Mouse (Mus musculus): ENCODE data around the gene Galns. TPM values are rescaled to one million over a fixed set of nuclear protein-coding genes. Genes with fewer than 3 reads are reported as not detected.

Gene Galns
- 14.3 and 14.5 TPM in 2 replicates for polyA plus RNA-seq (2015; fragmentation: Nextera tagmentation; extraction: Ambion mirVana)

DNA sequence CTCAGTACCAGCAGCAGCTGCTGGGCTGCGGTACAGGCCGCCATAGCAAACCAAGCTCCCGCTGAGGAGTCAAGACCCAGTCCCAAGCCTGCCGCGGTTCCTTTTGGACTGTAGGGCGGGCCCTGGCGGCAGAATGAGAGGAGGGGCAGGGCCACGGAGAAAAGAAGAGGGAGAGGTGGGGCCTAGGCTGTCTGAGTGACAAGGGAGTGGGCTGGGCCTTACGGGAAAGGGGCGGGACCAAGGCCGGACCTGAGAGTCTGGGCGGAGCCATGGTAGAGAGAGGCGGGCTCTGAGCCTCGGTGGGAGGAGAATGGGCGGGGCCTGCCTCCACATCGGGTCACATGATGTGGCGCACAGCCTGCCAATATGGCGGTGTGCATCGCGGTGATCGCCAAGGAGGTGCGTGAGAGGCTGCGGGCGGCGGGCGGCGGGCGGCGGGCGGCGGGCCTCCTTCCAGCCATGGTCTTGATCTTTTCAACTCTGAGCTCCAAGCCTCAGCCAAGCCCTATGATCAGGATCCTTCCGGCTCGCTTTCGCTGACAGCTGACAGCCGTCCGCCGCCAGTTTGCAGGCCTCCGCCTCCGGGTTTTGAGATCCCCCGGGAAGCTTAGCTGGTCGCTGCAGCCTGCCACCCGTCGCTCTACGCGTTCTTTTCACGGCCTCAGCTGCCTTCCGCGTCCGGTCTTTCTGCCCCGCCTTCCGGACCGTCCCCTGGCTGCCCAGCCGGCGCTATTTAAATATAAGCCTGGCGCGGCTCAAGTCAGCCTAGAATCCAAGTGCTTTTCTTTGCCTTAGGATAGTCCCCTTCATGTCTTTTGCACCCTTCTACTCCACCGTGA lies at the start of gene Galns, which contains the start of gene Trappc2l:
Galns (minus strand) TSS at position 169 of the 839 bp plus-strand sequence.
Trappc2l (plus strand) TSS at position 346 of the 839 bp plus-strand sequence.
- Histone ChIP-seq H3K27me3 (replicated peaks; ENCODE audit: insufficient read depth, low read length) (no peaks in the 10 kb centered on the region), H3K9me3 (ENCODE audit: low read length) (no peaks in the 10 kb centered on the region), H3K4me1 (ENCODE audit: insufficient read depth, low read depth, low read length) (peaks cover 11% of the 10 kb centered on the region), H3K4me2 (replicated peaks; ENCODE audit: low read depth, low read length) (peak within 1 kb of the TSS; percentile 92), H3K9ac (replicated peaks; ENCODE audit: low read depth) (peak within 1 kb of the TSS; percentile 35), H3K36me3 (ENCODE audit: insufficient read depth, low read length) (0 out of 2 replicates have a peak, but pooled peaks cover 5% of the 10 kb centered on the region), H3K4me3 (ENCODE audit: low read depth, low read length) (peak within 1 kb of the TSS; percentile 55), H3K27ac (ENCODE audit: low read length) (peak within 1 kb of the TSS; percentile 90)
- under 1% methylated on average over 38 of the region's 57 CpGs for WGBS
- DNase-seq (ENCODE audit: low spot score) = peak; percentile 100
- peak; percentile 66 for TF ChIP-seq CTCF (IDR thresholded peaks at IDR 0.05)
- no peak for TF ChIP-seq EP300 (IDR thresholded peaks at IDR 0.05)
- ATAC-seq = peak; percentile 98

- DNase-seq (ENCODE audit: low spot score) = no peak
- H3K27me3 ChIP-seq (replicated peaks; ENCODE audit: insufficient read depth, low read length) = no peaks in the 10 kb centered on the region
- ATAC-seq = no peak
- no peak overlapping the region for H3K4me2 ChIP-seq (replicated peaks; ENCODE audit: low read depth, low read length)
- H3K9ac ChIP-seq (replicated peaks; ENCODE audit: low read depth) = no peak overlapping the region
- TF ChIP-seq EP300 (IDR thresholded peaks at IDR 0.05) = no peak
- TF ChIP-seq CTCF (IDR thresholded peaks at IDR 0.05) = peak; percentile 62
- WGBS = 71% methylated on average over 2 of the region's 2 CpGs
- no peaks in the 10 kb centered on the region for H3K9me3 ChIP-seq (ENCODE audit: low read length)
- H3K27ac ChIP-seq (ENCODE audit: low read length) = no peak overlapping the region
- no peak overlapping the region for H3K4me3 ChIP-seq (ENCODE audit: low read depth, low read length)
- peaks cover 33% of the 10 kb centered on the region; the same call in 1 of the 2 replicates for H3K4me1 ChIP-seq (ENCODE audit: insufficient read depth, low read depth, low read length)
- H3K36me3 ChIP-seq (ENCODE audit: insufficient read depth, low read length) = no peaks in the 10 kb centered on the region
These were observed 48.8 kb upstream of the Galns start for GRCm38 (mm10) chr8:122660022-122660421.

DNA sequence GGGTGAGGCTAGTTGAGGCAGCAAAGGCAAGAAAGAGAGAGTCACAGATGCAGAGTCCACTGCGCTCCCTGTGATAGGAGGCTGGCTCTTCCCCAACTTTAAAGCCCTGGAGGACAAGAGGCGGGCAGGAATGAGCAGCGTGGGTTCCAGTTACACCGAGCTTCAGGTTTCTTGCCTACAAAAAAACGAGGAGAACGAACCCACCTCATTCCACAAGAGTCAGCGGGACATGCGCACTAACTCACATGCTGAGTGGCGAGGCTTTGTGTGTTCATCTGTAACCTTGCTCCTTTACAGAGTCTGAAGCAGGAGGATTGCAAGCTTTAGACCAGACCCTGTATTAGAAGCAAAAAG lies 47.5 kb upstream of the Galns start:
- Histone ChIP-seq H3K4me2 (replicated peaks; ENCODE audit: low read depth, low read length) (no peak overlapping the region), H3K27me3 (replicated peaks; ENCODE audit: insufficient read depth, low read length) (no peaks in the 10 kb centered on the region), H3K4me1 (ENCODE audit: insufficient read depth, low read depth, low read length) (peaks cover 36% of the 10 kb centered on the region; the same call in 1 of the 2 replicates), H3K36me3 (ENCODE audit: insufficient read depth, low read length) (no peaks in the 10 kb centered on the region), H3K27ac (ENCODE audit: low read length) (no peak overlapping the region), H3K9ac (replicated peaks; ENCODE audit: low read depth) (no peak overlapping the region), H3K4me3 (ENCODE audit: low read depth, low read length) (no peak overlapping the region), H3K9me3 (ENCODE audit: low read length) (no peaks in the 10 kb centered on the region)
- DNase-seq (ENCODE audit: low spot score) (no peak), ATAC-seq (no peak)
- WGBS = 71% methylated on average over 9 of the region's 9 CpGs
- no peak for TF ChIP-seq EP300 (IDR thresholded peaks at IDR 0.05)

DNA sequence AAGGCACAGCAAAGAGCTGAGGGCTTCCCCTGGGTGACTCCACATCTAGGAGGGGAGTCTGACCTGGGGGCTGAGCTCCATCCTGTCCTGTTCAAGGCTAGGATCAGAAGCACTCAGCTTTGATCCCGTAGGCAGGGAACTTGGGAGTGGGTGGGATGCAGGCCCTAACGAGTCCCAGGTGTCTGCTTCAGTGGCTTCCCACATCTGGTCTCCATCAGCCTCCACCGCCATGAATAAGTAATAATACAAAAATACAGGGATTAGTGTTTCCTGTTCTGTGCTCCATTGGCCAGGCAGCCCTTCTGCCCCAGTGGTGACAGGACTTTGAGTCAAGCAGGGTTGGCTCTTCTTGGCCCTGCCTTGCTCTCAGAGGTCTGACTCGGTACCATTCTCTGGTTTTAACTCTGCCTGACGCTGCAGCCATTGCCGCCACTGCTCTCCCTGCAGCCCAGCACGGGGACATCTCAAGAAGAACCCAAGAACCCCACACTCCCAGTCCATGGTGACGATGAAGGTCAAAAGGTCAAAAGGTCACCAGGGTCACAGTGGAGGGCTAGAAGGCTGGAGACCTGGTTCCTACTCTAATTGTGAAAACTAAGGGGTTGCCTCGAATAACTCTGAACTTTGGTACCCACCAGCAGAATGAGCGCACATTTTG lies 47.0 kb upstream of the Galns start:
- WGBS = 66% methylated on average over 10 of the region's 10 CpGs
- H3K9me3 ChIP-seq (ENCODE audit: low read length) = no peaks in the 10 kb centered on the region
- no peak for ATAC-seq
- TF ChIP-seq CTCF (IDR thresholded peaks at IDR 0.05) = no peak
- TF ChIP-seq EP300 (IDR thresholded peaks at IDR 0.05) = no peak
- no peak overlapping the region for H3K27ac ChIP-seq (ENCODE audit: low read length)
- peaks cover 34% of the 10 kb centered on the region; the same call in 1 of the 2 replicates for H3K4me1 ChIP-seq (ENCODE audit: insufficient read depth, low read depth, low read length)
- no peak for DNase-seq (ENCODE audit: low spot score)
- no peak overlapping the region for H3K9ac ChIP-seq (replicated peaks; ENCODE audit: low read depth)
- H3K27me3 ChIP-seq (replicated peaks; ENCODE audit: insufficient read depth, low read length) = no peaks in the 10 kb centered on the region
- no peak overlapping the region for H3K4me3 ChIP-seq (ENCODE audit: low read depth, low read length)
- no peaks in the 10 kb centered on the region for H3K36me3 ChIP-seq (ENCODE audit: insufficient read depth, low read length)
- H3K4me2 ChIP-seq (replicated peaks; ENCODE audit: low read depth, low read length) = no peak overlapping the region

DNA sequence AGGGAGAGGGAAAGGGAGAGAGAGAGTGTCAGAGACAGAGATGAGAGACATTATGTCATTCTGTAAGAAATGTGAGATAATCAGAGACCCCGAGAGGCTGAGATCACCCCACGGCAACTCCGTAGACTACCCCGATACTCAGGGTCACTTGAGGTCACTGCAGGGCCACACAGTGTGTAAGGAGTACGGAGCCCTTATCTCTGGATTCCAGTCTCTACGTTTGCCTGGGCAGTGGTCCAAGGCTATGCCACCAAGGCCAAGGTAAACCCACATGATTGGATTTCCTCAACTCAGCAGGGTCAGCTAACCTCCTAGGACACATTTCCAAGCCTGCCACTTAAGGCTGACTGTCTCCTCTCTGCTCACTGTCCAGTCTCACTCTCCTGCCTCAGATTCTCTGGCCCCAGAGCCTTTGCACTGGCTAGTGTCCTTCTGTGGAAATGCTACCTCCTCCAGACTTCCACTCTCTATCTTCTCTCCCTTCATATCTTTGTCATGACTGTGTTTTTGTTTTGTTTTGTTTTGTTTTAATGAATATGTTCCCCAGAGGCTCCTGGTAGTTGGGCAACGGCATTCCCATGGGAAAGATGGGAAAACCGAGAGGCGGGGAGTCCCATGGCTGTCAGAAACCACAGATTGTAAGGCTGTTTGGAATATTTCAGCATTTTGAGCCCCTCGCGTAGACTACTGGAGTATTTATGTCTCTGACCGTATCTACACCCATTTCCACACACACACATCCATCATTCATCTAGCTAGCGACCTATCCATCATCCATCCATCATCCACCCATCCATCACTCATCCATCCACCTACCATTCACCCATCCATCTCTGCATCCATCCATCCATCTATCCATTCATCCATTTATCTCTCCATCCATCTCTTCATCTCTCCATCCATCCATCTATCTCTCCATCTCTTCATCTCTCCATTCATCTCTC lies 45.1 kb upstream of the Galns start:
- H3K9ac ChIP-seq (replicated peaks; ENCODE audit: low read depth) = no peak overlapping the region
- ATAC-seq = peak; percentile 65
- TF ChIP-seq EP300 (IDR thresholded peaks at IDR 0.05) (peak; percentile 37; the same call in 1 of the 2 replicates), CTCF (IDR thresholded peaks at IDR 0.05) (no peak)
- H3K9me3 ChIP-seq (ENCODE audit: low read length) = no peaks in the 10 kb centered on the region
- DNase-seq (ENCODE audit: low spot score) = peak; percentile 54
- no peak overlapping the region for H3K4me2 ChIP-seq (replicated peaks; ENCODE audit: low read depth, low read length)
- H3K36me3 ChIP-seq (ENCODE audit: insufficient read depth, low read length) = no peaks in the 10 kb centered on the region
- 49% methylated on average over 13 of the region's 13 CpGs for WGBS
- no peak overlapping the region for H3K4me3 ChIP-seq (ENCODE audit: low read depth, low read length)
- no peaks in the 10 kb centered on the region for H3K27me3 ChIP-seq (replicated peaks; ENCODE audit: insufficient read depth, low read length)
- peak overlapping the region; percentile 43 for H3K27ac ChIP-seq (ENCODE audit: low read length)
- H3K4me1 ChIP-seq (ENCODE audit: insufficient read depth, low read depth, low read length) = peaks cover 30% of the 10 kb centered on the region; the same call in 1 of the 2 replicates

Data from lung, postnatal 0 days (tissue).